Mouse (Mus musculus): ENCODE results near the gene Tomm40. TPM values are rescaled to one million over a fixed set of nuclear protein-coding genes. Genes with fewer than 3 reads are reported as not detected.

Gene Tomm40
- total RNA-seq, 2 experiments from 2014 or later: 112 to 113 TPM

DNA sequence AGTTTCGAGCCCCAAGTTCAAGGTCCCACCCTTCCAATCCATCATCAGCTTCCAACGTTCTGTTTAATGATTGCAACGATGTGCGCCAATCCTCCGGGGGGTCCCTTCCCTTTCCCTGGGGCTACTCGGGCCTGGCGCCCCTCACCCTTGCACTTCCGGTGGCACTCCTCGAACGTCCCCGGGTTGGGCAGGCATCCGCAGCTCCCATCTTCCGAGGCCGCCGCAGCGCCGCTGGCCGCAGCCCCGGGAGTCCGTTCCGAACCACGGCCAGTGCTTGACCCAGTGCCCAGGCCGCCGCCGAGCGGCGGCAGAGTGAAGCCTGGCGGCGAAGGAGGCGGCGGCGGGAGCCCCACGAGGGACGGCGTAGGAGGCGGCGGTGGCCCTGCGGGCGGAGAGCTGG is 402 bp downstream of the Tomm40 start:
- DNase-seq (ENCODE audit: low spot score): no peak
- intact Hi-C loops (cut with DNase I): no loop called here

DNA sequence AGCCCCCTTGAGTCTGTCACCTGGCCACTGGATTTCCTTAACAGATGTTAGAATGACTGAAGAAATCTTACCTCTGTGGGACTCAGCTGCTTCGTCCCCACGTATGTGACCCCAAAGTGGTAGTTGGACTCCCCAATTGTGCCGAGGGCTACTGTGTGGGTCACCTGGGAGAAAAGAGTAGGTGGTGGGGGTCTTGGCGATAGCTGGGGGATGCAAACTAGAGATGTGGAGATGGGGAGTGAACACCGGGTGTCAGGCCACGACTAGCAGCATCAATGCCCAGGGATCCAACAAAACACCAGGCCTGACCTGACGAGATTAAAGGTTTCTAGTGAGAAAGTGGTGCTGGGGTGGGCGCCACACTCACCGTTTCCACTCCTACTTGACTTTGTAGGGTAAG is 1.6 kb downstream of the Tomm40 start:
- DNase-seq (ENCODE audit: low spot score): no peak
- intact Hi-C loops (cut with DNase I): loop anchor here (2.0 kb wide), 1 partner anchor 45 kb away; no protein-coding TSS in a partner anchor

DNA sequence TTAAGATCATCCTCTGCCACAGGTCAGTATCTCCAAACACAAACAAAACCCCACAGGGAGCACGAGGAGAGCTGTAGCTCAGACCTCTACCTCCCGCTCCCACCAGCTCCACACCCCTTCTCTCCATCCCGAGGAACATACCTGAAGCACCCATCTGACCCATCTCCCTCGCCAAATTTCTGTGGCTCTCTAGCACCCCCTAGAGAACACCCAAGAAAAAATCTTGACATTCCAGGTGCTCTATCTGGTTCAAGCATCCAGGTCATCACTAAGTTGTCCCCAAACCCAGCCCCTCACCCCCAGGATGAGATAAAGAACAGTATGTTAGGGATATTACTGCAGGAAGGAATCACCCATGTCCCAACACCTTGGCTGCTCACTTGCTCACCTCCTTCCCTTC is 2.0 kb downstream of the Tomm40 start:
- DNase-seq (ENCODE audit: low spot score): no peak
- intact Hi-C loops (cut with DNase I): loop anchor here (2.0 kb wide), 1 partner anchor 44 kb away; no protein-coding TSS in a partner anchor

DNA sequence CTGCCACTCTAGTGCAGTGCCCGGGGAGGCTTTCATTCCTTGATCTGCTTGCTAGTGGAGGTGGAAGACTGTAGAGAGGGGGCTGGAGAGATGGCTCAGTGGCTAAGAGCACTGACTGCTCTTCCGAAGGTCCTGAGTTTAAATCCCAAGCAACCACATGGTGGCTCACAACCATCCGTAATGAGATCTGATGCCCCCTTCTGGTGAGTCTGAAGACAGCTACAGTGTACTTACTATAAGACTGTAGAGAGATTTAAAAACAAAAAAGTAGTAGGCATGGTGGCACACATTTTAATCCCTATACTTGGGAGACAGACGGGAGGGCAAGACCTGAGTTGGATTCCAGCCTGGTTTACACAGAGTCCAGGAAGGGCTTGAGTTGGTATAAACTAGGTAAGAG is 2.8 kb downstream of the Tomm40 start:
- intact Hi-C loops (cut with DNase I): loop anchor here (2.0 kb wide), 1 partner anchor 44 kb away; no protein-coding TSS in a partner anchor
- no peak for DNase-seq (ENCODE audit: low spot score)

DNA sequence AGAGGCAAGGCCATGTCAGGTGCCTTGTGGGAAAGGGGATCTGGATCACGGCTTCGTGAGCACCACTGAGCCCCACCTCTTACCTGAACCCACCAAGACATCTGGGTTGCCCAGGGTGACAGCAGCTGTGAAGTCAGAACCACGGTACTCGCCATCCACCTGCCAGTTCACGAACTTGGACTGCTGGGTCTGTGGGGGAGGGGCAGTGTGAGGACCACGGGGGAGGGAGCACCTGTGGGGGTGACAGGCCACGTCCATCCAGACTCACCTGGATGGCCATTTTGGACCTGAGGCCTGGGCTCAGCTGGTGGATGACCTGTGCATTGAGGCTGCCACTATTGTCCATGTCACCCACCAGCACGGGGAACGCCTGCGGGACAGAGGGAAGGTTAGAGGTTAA is 4.6 kb downstream of the Tomm40 start:
- DNase-seq (ENCODE audit: low spot score): no peak
- intact Hi-C loops (cut with DNase I): no loop called here

DNA sequence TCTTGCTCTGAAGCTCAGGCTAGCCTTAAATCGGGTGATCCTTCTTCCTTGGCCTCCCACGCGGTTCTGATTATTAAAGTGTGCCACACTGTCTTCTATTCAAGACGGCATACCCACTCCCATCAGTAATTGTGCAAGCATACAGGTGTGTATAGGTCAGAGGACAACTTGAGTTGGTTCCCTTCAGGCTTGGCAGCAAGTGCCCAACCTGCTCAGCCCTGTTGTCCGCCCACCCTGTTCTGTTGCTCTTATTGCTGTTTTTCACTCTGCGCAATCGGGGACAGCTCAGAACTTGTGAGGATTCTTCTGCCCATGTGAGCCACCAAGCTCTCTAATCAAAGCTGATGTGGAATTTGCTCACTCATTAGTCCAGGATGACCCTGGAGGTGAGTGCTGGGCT is 10.0 kb downstream of the Tomm40 start:
- intact Hi-C loops (cut with DNase I): no loop called here
- no peak for DNase-seq (ENCODE audit: low spot score)

DNA sequence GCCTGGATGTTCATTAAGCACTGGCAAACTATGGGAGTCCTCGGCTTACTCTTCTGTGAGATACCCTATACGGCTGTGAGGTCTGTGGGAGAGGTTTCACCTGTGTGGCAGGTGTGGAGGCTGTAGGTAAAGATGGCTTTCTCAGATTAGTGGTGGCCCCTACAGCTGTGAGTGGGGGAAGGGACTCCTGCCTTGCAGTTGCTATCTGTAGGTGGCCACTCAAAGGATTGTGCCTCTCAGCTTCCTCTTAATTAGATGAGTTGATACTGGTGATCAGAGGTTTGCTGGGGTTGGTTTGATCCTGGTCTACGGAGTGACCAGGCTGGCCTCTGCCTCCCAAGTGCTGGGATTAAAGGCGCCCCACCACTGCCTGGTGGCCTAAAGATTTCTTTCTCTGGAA is 10.8 kb downstream of the Tomm40 start:
- no peak for DNase-seq (ENCODE audit: low spot score)
- intact Hi-C loops (cut with DNase I): loop anchor here (5.0 kb wide), 1 partner anchor 297 kb away; no protein-coding TSS in a partner anchor

DNA sequence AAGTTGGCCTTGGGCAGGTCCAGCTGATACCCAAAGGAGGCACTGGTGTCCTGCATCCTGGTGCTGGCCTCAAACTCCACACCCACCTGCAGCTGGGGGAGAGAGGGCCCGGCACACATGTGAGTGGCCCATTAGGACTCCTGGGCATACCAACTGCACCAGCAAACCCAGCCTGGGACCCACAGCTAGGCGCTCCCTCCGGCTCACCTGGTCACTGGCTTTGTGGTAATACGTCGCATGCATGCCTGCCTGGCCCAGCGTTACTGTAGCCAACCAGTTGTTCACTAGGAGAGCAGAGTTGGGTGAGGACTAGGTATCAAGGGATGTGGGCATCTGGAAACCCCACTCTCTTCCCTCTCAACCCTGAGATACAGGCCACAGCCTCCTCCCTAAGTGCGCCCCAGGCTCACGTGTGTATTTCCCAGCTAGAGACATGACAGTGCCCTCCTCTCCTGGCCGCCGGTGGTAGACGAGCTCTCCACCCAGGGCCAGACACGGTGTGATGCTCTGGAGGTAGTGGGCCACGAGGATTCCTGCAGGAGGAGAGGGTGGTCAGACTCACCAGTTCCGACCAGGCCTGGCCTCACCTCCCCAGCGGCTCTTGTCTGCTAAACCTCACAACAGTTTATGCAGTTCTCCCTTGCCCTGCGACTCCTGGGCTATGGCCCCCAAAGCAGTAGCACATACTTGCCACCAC is 12.2 kb downstream of the Tomm40 start:
- intact Hi-C loops (cut with DNase I): loop anchor here (5.0 kb wide), 1 partner anchor 296 kb away; no protein-coding TSS in a partner anchor
- DNase-seq (ENCODE audit: low spot score): no peak

DNA sequence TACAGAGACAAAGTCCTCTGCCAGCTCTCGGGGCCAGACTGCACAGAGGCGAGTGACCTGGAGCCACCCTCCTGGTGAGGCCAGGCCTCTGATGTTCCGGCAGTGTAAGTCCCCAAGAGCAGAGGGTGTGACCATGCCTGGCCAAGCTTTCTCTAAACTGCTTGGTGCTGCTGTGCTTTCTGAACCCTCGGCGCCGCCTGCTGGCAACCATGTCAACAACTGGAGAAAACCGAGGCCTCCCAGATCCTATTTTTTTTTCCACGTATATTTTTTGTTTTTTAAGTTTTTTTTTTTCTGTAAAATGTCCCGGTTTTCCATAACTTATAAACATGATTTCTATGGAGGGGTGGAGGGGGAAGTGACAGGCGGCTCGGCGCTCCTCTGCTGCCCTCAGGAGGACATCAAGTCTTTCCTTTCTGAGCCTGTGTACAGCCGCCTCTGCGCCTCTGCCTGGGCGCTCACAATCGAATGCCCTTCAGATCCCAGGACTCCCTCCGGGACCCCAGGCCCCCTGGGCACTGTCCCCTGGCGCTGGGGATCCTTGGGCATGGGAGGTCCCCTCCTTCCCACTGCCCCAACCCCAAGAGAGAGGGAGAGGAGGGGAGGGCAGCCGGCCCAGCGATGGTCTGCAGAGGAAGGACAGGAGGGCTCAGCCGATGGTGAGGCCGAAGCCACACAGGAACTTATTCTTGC is 14.0 kb downstream of the Tomm40 start:
- intact Hi-C loops (cut with DNase I): loop anchor here (5.0 kb wide), 1 partner anchor 294 kb away; no protein-coding TSS in a partner anchor
- peak; percentile 67 for DNase-seq (ENCODE audit: low spot score)

DNA sequence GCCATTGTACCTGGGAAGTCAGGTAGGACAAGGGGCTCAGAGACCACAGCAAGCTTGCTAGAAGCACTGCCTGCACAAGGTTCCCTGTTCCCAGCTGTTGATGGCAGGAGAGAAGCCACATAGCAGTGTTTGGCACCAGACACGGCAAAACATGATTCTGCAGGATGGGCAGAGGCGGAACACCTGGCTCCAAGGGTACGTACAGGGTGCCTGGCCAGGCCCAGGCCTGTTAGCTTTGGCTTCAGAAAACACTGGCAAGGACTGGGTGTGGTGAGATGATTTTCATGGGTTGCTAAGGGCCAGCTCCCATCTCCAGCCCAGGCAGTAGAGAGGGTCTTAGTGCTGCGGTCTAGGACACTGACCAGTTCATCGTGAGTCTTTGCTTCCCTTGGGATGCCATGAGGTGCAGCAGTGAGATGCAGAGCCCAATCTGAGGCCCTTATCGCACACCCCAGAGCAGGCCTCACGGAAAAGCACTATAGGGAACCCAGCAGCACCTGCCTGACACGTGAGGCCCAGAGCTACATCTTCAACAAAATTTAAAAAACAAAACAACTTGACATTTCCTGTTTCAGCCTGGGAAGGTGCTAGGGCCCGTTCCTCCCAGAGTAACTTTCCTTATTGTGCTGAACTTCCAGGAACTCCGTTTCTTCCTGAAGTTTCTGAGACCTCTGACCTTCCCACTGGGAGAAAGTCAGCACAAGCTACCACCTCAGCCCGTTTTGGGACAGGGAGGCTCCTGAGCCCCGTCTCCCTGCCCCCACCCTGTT is 14.8 kb downstream of the Tomm40 start:
- no peak for DNase-seq (ENCODE audit: low spot score)
- intact Hi-C loops (cut with DNase I): loop anchor here (5.0 kb wide), 1 partner anchor 293 kb away; no protein-coding TSS in a partner anchor

DNA sequence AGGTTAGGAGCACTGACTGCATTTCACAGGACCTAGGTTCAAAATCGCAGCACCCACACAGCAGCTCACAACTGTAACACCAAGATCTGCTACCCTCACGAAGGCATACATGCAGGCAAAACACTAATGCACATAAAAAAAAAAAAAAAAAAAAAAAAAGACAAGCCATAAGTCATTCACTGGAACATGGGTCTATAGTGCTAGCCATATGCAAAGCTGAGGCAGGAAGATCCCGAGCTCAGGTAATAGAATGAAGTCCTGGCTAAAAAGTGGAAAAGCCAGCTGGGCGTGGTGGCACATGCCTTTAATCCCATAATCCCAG is 15.4 kb downstream of the Tomm40 start:
- DNase-seq (ENCODE audit: low spot score): no peak
- intact Hi-C loops (cut with DNase I): loop anchor here (5.0 kb wide), 1 partner anchor 292 kb away; no protein-coding TSS in a partner anchor

DNA sequence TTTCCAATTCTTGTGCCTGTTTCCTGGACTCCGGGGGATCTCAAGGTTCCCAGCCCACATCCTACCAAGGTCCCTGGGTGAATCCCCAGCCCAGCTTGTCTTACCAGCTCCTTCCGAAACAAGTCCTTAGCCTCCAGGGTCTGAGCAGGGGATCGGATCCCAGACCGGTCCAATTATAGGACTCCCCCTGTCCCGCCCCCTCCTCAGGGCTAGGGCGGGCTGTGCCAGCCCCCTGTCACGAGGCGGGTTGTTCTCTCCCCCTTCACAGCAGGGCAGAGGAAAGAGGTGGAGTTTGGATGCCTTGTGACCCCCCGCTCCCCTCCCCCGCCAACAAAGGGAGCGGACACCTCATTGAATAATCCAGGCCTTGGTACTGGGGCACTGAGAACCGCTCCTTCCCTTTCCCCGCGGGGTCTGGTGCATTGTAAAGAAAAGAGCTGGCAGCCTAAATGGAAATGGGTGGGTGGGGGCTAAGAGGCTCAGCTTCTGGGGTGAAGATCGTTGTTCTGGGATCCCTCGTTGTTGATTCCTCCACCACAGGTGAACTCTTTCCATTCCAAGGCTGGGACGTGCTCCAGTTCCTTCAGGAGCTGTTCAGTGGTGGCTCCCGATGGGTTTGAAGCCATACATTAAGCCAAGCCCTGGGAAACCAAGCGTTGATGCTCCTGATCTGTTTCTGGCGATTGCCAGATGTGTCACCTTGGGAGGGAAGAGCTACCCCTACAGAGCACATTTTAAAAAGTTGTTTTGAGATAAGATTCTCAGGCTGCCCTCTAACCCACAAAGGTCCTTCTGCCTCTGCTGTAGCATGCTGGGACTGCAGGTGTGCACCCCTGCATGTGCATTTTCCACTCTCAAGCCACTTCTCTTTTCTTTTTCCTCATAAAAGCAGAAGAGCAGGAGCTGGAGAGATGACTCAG is 16.1 kb downstream of the Tomm40 start, which contains the start of gene Apoe:
Gene Apoe, minus strand, starts transcription at position 282 of the 920 bp plus-strand sequence.
- intact Hi-C loops (cut with DNase I): no loop called here
- DNase-seq (ENCODE audit: low spot score): peak; percentile 75

DNA sequence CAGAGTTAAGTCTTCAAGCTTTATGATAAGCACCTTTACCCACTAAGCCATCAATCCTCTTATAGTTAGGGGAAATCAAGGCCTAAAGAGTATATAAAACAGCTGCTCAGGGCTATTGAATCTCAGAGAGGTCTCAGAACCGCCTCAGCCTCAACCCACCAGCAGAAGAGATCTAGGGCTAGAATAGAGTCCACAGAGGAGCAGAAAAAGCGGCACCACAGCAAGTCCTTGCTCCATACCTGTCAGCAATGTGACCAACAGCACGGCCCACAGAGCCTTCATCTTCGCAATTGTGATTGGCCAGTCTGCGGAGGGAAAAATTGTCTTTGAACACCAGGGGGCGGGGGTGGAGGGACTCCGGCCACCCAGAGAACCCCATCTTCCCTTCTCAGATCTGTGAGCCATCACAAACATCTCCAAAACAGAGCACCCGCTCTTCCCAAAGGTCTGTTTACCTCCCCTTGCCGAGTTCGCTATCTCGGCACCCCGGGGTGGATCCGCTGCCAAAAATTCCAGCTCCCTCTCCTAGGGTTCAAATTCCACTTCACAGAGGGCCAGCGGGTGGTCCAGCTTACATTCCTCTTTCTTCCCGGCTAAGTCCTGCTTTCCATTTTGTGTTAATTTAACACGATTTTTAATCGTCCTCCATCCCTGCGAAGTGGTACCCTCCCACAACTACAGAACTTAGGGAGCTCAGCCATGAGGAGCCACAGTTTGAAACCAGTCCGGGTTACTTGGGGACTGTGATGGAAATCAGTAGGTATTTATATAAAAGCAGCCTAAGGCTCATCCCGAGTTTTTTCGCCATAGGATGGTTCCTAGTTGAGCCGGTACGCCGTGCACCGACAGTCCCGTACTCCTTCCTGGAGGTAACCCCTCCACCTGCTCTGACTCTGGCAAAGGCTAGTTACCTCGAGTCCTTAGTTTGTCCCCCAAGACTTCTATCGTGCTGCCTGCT is 17.0 kb downstream of the Tomm40 start:
- no peak for DNase-seq (ENCODE audit: low spot score)
- intact Hi-C loops (cut with DNase I): loop anchor here (1.0 kb wide), 1 partner anchor 28 kb away; no protein-coding TSS in a partner anchor

DNA sequence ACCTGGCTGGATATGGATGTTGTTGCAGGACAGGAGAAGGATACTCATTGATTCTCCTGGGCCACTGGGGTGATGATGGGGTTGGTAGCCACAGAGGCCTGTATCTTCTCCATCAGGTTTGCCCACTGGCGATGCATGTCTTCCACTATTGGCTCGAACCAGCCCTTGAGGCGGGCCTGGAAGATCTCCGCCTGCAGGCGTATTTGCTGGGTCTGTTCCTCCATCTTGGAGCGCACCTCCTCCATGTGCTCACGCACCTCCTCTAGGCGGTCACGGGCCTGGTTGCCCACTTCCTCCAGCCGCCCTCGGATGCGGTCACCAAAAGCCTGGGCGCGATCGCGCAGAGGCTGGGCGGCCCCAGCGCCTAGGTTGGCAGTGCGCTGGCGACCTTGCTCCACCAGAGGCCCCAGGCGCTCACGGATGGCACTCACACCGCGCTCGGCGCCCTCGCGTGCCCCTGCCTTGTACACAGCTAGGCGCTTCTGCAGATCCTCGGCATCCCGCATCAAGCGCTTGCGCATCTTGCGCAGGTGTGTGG is 18.8 kb downstream of the Tomm40 start:
- intact Hi-C loops (cut with DNase I): no loop called here
- DNase-seq (ENCODE audit: low spot score): no peak

DNA sequence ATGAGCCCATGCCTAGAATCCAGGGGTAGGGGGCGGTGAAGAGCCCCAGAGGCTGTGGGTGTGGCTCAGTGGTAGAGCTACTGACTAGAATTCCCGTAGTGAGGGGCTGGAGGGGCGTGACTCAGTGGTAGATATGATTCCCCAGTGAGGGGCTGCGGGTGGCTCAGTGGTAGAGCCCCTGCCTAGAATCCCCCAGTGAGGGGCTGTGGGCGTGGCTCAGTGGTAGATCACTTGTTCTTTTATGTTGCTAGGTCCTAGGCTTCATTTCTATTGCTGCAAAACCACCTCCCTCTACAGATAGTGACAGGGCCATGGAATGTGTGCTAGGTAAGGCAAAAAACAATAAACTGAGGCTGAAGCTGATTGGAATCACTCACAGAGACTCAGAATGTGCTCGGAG is 19.4 kb downstream of the Tomm40 start:
- no peak for DNase-seq (ENCODE audit: low spot score)
- intact Hi-C loops (cut with DNase I): no loop called here

DNA sequence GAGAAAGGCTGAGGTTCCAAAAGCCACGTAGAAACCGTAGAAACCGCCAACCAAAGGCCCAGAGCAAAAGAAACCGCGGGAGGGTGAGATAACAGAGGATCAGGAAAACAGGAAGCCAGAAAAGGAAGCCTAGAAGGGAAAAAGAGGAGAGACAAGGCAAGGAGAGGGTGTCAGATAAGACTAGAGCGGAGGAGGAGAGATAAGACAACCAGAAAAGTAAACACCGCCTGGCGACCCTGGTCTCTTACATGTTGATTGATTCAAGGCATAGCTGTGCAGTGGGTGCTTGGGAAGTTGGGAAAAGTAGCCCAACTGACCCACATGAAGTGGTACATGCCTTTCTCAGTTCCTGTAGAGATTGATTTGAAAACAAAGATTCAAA is 20.0 kb downstream of the Tomm40 start:
- no peak for DNase-seq (ENCODE audit: low spot score)
- intact Hi-C loops (cut with DNase I): no loop called here

DNA sequence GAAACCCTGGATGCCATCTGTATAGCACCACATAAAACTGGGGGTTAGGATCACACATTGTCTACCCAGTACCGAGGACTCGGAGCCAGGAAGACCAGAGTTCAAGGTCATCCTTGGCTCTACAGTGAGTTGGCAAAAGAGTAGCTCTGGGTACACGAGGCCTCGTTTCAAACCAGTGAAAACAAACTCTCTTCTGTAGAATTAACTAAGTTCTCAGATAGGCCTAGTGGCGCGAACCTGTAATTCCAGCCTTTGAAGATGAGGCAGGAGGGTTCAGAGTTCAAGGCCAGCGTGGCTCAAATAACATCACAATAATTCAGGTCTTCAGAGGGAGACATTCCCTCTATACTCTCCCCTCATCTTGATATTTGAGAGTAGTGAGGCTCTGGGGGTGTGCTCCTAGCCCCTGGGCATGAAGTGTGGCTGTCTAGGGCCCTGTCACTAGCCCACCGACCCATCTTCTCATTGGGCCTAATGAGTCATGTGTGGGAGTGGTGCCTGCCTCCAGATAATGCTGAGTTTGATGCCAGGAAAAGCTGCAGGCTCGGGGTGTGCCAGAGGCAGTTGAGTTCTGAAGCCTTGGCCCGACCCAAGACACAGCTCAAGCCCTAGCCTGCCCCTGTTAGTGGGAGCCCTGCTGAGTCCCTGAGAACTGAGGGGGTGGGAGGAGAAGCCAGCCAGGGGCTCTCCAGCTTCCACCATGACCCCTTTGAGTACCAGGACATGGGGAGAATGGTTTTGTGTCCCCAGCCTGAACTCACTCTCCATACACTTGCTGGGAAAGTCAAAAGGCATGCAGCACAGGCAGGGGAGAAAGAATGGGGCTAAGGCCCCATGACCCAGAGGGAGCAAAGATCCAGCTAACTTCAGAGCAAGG is 20.7 kb downstream of the Tomm40 start:
- intact Hi-C loops (cut with DNase I): no loop called here
- no peak for DNase-seq (ENCODE audit: low spot score)

Measured in heart, postnatal 25 days (tissue).